Mouse (Mus musculus) liver, embryonic 15.5 days (tissue): ENCODE results near the gene Eif5a2. TPM values are rescaled to one million over a fixed set of nuclear protein-coding genes. Genes with fewer than 3 reads are reported as not detected.

ENCODE experiments used
- ATAC-seq: fragments of 200-750 bp; cut with Nextera tagmentation; 2 replicates; pipeline ENCODE4 v1.8.0; 2017; ENCODE audit warnings: moderate number of reproducible peaks, mild to moderate bottlenecking, moderate library complexity; ENCODE audit not compliant: insufficient read depth
- H3K27ac ChIP-seq: fragments of 300-500 bp; sonication (generic); replicated peaks from 2 replicates; pipeline ENCODE4 v1.5.1; 2015; ENCODE audit warnings: mild to moderate bottlenecking, inconsistent platforms
- H3K27me3 ChIP-seq: fragments of 300-500 bp; sonication (generic); 2 replicates; pipeline ENCODE4 v1.6.1; 2015; ENCODE audit warnings: mild to moderate bottlenecking, inconsistent platforms
- H3K36me3 ChIP-seq: fragments of 300-500 bp; sonication (generic); replicated peaks from 2 replicates; pipeline ENCODE4 v1.6.1; 2015; ENCODE audit warnings: moderate library complexity, mild to moderate bottlenecking, inconsistent platforms
- H3K4me1 ChIP-seq: fragments of 300-500 bp; sonication (generic); replicated peaks from 2 replicates; pipeline ENCODE4 v1.6.1; 2015; ENCODE audit warnings: inconsistent platforms
- H3K4me2 ChIP-seq: fragments of 300-500 bp; sonication (generic); 2 replicates; pipeline ENCODE4 v1.6.1; 2015; ENCODE audit warnings: moderate library complexity, mild to moderate bottlenecking, inconsistent platforms
- H3K4me3 ChIP-seq: fragments of 300-500 bp; sonication (generic); replicated peaks from 2 replicates; pipeline ENCODE4 v1.5.1; 2015; ENCODE audit warnings: mild to moderate bottlenecking, inconsistent platforms
- H3K9ac ChIP-seq: fragments of 300-500 bp; sonication (generic); 2 replicates; pipeline ENCODE4 v1.6.1; 2015; ENCODE audit warnings: moderate library complexity, mild to moderate bottlenecking, inconsistent platforms
- H3K9me3 ChIP-seq: fragments of 300-500 bp; sonication (generic); replicated peaks from 2 replicates; pipeline ENCODE4 v1.6.1; 2016; ENCODE audit warnings: inconsistent platforms
- WGBS: fragments of 180-500 bp; shearing (Covaris S2); methylation state at CpG from one replicate; pipeline ENCODE4 v1.1.7; 2015; ENCODE audit warnings: mixed read lengths; ENCODE audit not compliant: insufficient replicate concordance; 5-methylcytosine and 5-hydroxymethylcytosine counted together
- polyA plus RNA-seq: library from polyadenylated mRNA; unstranded; fragments of >200 nt; fragmentation: Nextera tagmentation; extraction: Ambion mirVana; gene quantifications from 2 replicates; pipeline ENCODE4 v1.2.1, GENCODE M21; 2015

The Eif5a2 gene
- 5.2 and 5.7 TPM in 2 replicates for polyA plus RNA-seq

DNA sequence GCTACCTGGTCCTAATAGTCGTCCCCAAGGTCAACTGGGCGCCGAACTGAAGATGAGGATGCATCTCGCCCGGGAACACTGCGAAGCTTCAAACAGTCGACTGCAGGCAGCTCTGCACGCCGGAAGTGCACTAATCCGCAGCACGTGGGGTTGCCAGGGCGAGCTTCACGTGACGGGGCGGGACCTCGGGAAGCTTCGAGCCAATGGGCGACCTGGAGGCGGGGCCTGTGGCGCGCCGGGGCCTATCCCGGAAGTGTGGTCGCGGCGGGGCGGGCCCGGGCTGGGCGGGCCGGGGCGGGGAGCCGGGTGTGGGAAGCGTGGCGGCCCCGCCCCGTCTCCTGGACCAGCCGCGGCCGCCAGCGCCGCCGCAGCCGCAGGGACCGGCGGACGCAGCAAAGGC is at the start of gene Eif5a2:
TSS of gene Eif5a2 (plus strand) at position 283 of the 400 bp plus-strand sequence.
- WGBS = 3% methylated on average over 46 of the region's 46 CpGs
- H3K27ac ChIP-seq = peak within 1 kb of the TSS; percentile 61

GRCm38 (mm10) chr3:28734712-28735111 is 46.4 kb upstream of the Eif5a2 start:
- 57% methylated on average over 2 of the region's 2 CpGs for whole genome bisulfite sequencing
- H3K36me3 ChIP-seq = no peaks in the 10 kb centered on the region
- H3K27ac ChIP-seq = no peak overlapping the region
- no peak overlapping the region for H3K9ac ChIP-seq
- H3K27me3 ChIP-seq = no peaks in the 10 kb centered on the region
- H3K9me3 ChIP-seq = no peaks in the 10 kb centered on the region
- H3K4me3 ChIP-seq = no peak overlapping the region
- H3K4me2 ChIP-seq = no peak overlapping the region
- no peak for ATAC-seq
- no peaks in the 10 kb centered on the region for H3K4me1 ChIP-seq

More for the DNA sequence above, at the start of gene Eif5a2:
- H3K36me3 ChIP-seq = no peaks in the 10 kb centered on the region
- H3K4me3 ChIP-seq = peak within 1 kb of the TSS; percentile 86
- no peaks in the 10 kb centered on the region for H3K9me3 ChIP-seq
- ATAC-seq = peak; percentile 93
- peak within 1 kb of the TSS; percentile 97 for H3K4me2 ChIP-seq
- peak within 1 kb of the TSS; percentile 81 for H3K9ac ChIP-seq
- H3K27me3 ChIP-seq = peaks cover 9% of the 10 kb centered on the region
- H3K4me1 ChIP-seq = peaks cover 52% of the 10 kb centered on the region

GRCm38 (mm10) chr3:28736981-28737380 is 44.1 kb upstream of the Eif5a2 start:
- Histone ChIP-seq H3K9ac (no peak overlapping the region), H3K36me3 (no peaks in the 10 kb centered on the region), H3K9me3 (no peaks in the 10 kb centered on the region), H3K27ac (no peak overlapping the region), H3K4me3 (no peak overlapping the region), H3K4me2 (no peak overlapping the region), H3K27me3 (no peaks in the 10 kb centered on the region), H3K4me1 (no peaks in the 10 kb centered on the region)
- ATAC-seq = peak; percentile 60
- WGBS = 55% methylated on average over 2 of the region's 2 CpGs

DNA sequence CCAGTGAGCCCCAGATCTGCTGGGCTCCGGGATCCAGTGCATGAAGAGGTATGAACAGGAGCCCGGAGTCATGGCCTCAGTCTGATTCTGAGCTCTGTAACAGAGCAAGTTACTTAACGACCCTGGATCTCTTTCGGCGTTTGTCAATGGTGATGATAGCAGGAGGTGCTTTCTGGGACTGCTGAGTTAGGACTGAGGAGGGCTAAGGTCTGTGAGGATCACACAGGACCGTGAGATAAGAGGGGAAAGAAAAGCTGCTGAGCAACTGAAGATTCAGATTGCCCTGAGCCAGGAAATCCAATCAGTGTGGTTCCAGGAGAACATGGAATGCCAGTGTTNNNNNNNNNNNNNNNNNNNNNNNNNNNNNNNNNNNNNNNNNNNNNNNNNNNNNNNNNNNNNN is 40.7 kb upstream of the Eif5a2 start:
- Histone ChIP-seq H3K27ac (no peak overlapping the region), H3K36me3 (no peaks in the 10 kb centered on the region), H3K9ac (no peak overlapping the region), H3K4me3 (no peak overlapping the region), H3K9me3 (no peaks in the 10 kb centered on the region), H3K4me2 (no peak overlapping the region), H3K4me1 (no peaks in the 10 kb centered on the region), H3K27me3 (no peaks in the 10 kb centered on the region)
- ATAC-seq = no peak
- WGBS = 41% methylated on average over 6 of the region's 6 CpGs

DNA sequence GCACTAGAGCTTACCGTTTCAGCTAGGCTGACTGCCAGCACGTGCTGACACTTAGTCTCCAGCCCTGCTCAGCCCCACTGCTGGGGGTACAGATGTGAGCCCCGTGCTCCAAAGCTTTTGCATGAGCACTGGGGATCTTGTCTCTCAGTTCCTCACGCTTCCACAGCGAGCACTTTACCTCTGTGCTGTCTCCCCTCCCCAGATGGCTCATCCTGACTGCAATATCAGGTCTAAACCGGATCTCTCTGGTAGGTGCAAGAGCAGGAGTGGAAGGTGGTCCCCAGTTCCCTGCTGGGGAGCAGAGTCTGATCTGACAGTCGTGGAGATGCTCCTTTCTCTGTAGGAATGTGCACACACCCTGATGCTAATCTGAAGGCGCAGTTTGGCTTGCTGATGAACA is 37.8 kb upstream of the Eif5a2 start:
- 55% methylated on average over 8 of the region's 8 CpGs for WGBS
- ATAC-seq = no peak
- H3K36me3 ChIP-seq = no peaks in the 10 kb centered on the region

DNA sequence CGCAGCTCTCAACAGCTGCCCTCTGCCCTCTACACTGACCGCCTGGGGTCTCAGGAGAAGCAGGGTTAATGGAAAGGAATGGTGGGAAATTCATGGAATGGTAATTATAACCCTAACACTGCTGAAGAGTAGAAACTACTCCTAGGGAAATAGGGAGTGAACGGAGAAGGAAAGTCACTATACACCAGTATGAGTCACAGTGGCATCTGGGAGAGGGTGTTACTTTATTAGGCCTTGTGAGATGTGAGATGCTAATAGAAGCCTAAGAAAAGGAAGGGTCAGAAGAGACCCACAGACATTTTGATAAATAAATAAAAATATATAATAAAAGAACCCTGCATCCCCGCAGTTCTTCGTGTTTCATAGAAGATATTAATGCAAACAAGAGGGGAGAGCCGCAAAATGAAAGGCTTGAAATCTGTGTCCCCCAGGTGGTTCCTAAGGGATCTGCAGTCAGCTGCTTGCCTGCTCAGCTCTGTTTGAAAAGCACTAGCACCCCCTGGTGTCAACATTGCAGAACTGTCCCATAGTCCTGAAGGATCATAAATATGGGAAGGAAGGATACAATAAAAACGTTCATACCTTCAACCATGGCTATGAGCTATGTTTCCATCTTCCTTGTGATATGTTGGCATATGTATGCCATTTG is 35.1 kb upstream of the Eif5a2 start:
- Histone ChIP-seq H3K4me1 (no peaks in the 10 kb centered on the region), H3K4me3 (no peak overlapping the region), H3K9ac (no peak overlapping the region), H3K27ac (no peak overlapping the region), H3K36me3 (no peaks in the 10 kb centered on the region), H3K4me2 (no peak overlapping the region), H3K9me3 (no peaks in the 10 kb centered on the region), H3K27me3 (no peaks in the 10 kb centered on the region)
- ATAC-seq = peak; percentile 57; the same call in 1 of the 2 replicates
- 30% methylated on average over 7 of the region's 7 CpGs for WGBS

More for the DNA sequence above, 37.8 kb upstream of the Eif5a2 start:
- H3K9ac ChIP-seq = no peak overlapping the region
- H3K4me1 ChIP-seq = no peaks in the 10 kb centered on the region
- H3K4me2 ChIP-seq = no peak overlapping the region
- no peaks in the 10 kb centered on the region for H3K9me3 ChIP-seq
- no peaks in the 10 kb centered on the region for H3K27me3 ChIP-seq
- H3K27ac ChIP-seq = no peak overlapping the region
- no peak overlapping the region for H3K4me3 ChIP-seq

- no peak for ATAC-seq
- no peaks in the 10 kb centered on the region for H3K9me3 ChIP-seq
- 81% methylated on average over 3 of the region's 3 CpGs for WGBS
- H3K4me2 ChIP-seq = no peak overlapping the region
- no peak overlapping the region for H3K9ac ChIP-seq
- no peak overlapping the region for H3K4me3 ChIP-seq
- no peak overlapping the region for H3K27ac ChIP-seq
- no peaks in the 10 kb centered on the region for H3K4me1 ChIP-seq
- no peaks in the 10 kb centered on the region for H3K27me3 ChIP-seq
- H3K36me3 ChIP-seq = no peaks in the 10 kb centered on the region
These were observed 32.9 kb upstream of the Eif5a2 start for GRCm38 (mm10) chr3:28748151-28748550.

DNA sequence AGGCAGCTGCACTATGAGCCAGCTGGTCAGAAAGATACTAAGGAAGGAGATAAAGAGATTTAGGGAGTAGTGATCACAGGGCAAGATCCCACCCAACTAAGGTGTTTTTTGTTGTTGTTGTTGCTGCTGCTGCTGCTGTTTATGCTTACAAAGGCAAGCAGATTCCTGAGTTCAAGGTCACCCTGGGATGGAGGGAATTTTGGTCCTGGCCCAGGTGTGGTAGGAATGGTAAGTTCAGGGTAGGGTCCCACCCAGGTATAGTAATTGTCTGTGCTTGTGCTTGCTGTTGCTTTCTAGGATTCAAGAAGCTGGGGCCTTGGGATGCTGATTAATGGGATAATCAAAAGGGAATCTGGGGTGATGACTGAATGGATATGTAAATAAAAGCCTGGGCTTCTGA is 32.1 kb upstream of the Eif5a2 start:
- no peak for ATAC-seq
- H3K4me2 ChIP-seq = no peak overlapping the region

GRCm38 (mm10) chr3:28755477-28755876 is 25.6 kb upstream of the Eif5a2 start:
- WGBS = 55% methylated on average over 7 of the region's 7 CpGs
- Histone ChIP-seq H3K27me3 (peaks cover 3% of the 10 kb centered on the region; the same call in 1 of the 2 replicates), H3K9me3 (no peaks in the 10 kb centered on the region), H3K27ac (no peak overlapping the region), H3K4me3 (no peak overlapping the region), H3K4me2 (no peak overlapping the region), H3K4me1 (no peaks in the 10 kb centered on the region), H3K9ac (no peak overlapping the region), H3K36me3 (no peaks in the 10 kb centered on the region)
- no peak for ATAC-seq

More for the DNA sequence above, 32.1 kb upstream of the Eif5a2 start:
- no peaks in the 10 kb centered on the region for H3K27me3 ChIP-seq
- no peaks in the 10 kb centered on the region for H3K9me3 ChIP-seq
- no peaks in the 10 kb centered on the region for H3K4me1 ChIP-seq
- no peak overlapping the region for H3K27ac ChIP-seq
- H3K9ac ChIP-seq = no peak overlapping the region
- no peaks in the 10 kb centered on the region for H3K36me3 ChIP-seq
- no peak overlapping the region for H3K4me3 ChIP-seq

DNA sequence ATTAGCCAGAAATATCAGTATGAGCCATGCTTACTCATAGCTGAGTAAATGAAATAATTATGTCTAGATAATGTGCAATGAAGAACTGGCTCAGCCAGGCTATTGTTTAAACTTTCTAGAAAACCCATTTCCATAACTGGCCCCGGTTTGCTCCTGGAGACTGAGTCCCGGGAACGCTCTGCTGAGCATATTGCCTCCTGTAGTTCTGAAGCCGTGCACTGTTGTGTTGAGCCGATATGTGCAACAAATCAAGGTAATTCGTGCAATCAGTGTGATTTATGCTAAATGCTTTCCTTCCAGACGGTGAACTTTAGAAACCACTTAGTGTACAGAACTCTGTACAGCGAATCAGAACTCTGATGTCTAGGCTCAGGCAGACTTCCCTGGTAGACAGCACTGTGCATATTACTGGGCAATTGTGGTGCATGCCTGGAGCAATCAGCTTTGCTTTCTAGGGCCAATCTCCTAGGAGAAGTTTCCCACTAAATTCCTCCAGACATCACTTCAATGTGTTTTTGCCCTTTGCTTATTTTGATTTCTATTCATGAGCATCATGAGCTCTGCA is 19.8 kb upstream of the Eif5a2 start:
- no peaks in the 10 kb centered on the region for H3K27me3 ChIP-seq
- no peaks in the 10 kb centered on the region for H3K9me3 ChIP-seq
- H3K9ac ChIP-seq = no peak overlapping the region
- no peak overlapping the region for H3K4me3 ChIP-seq
- no peaks in the 10 kb centered on the region for H3K36me3 ChIP-seq
- no peak overlapping the region for H3K27ac ChIP-seq
- no peak for ATAC-seq
- 76% methylated on average over 8 of the region's 8 CpGs for WGBS
- no peak overlapping the region for H3K4me2 ChIP-seq
- H3K4me1 ChIP-seq = no peaks in the 10 kb centered on the region

- Histone ChIP-seq H3K4me2 (no peak overlapping the region), H3K9ac (no peak overlapping the region), H3K9me3 (no peaks in the 10 kb centered on the region), H3K4me1 (no peaks in the 10 kb centered on the region), H3K36me3 (no peaks in the 10 kb centered on the region), H3K4me3 (no peak overlapping the region), H3K27ac (no peak overlapping the region), H3K27me3 (no peaks in the 10 kb centered on the region)
- no peak for ATAC-seq
- 66% methylated on average over 4 of the region's 4 CpGs for WGBS
These were observed 14.1 kb upstream of the Eif5a2 start for GRCm38 (mm10) chr3:28766935-28767334.

DNA sequence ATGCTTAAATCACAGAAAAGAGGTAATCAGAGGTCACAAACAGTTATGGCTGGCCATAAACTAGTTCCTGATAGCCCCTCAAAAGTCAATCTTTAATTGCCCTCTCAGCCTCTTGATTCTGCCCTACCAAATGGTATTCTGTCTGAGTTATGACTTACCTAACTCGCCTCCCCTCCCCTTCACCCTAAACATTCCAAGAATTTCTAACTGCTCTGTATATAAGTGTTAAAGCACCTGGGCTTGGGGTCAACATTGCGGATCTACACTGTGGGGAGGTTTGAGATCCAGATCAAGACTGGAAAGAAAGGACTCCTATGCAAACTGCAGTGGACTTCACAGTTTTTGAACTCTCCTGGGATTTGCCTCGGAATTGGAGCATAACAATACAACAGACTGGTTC is 12.9 kb upstream of the Eif5a2 start:
- Histone ChIP-seq H3K27ac (no peak overlapping the region), H3K4me2 (no peak overlapping the region)
- no peak for ATAC-seq

More for the DNA sequence above, 12.9 kb upstream of the Eif5a2 start:
- WGBS = 61% methylated on average over 3 of the region's 3 CpGs
- Histone ChIP-seq H3K9me3 (no peaks in the 10 kb centered on the region), H3K4me3 (no peak overlapping the region), H3K4me1 (no peaks in the 10 kb centered on the region), H3K9ac (no peak overlapping the region), H3K27me3 (no peaks in the 10 kb centered on the region), H3K36me3 (no peaks in the 10 kb centered on the region)
